Mouse (Mus musculus) embryonic facial prominence, embryonic 11.5 days (tissue): ENCODE data around the gene Ttll5. TPM values are rescaled to one million over a fixed set of nuclear protein-coding genes. Genes with fewer than 3 reads are reported as not detected.

Experiments
- ATAC-seq: fragments of 200-750 bp; cut with Nextera tagmentation; replicated peaks from 2 replicates; pipeline ENCODE4 v1.8.0; 2017; ENCODE audit warnings: low read depth; ENCODE audit not compliant: insufficient number of reproducible peaks, low FRiP score, low TSS enrichment
- DNase-seq: peaks from one replicate; pipeline ENCODE4 v3.0.0-alpha.2; 2015; ENCODE audit warnings: low spot score
- H3K27ac ChIP-seq: fragments of 300-500 bp; sonication (generic); replicated peaks from 2 replicates; pipeline ENCODE4 v1.5.1; 2014; ENCODE audit warnings: mild to moderate bottlenecking, low read depth, low read length, control low read depth
- H3K27me3 ChIP-seq: fragments of 300-500 bp; sonication (generic); 2 replicates; pipeline ENCODE4 v1.6.1; 2014; ENCODE audit warnings: mild to moderate bottlenecking, low read length, moderate library complexity, mixed read lengths; ENCODE audit not compliant: control insufficient read depth, insufficient read depth
- H3K36me3 ChIP-seq: fragments of 300-500 bp; sonication (generic); replicated peaks from 2 replicates; pipeline ENCODE4 v1.6.1; 2014; ENCODE audit warnings: low read depth, mild to moderate bottlenecking, low read length, moderate library complexity, mixed read lengths; ENCODE audit not compliant: control insufficient read depth, insufficient read depth
- H3K4me1 ChIP-seq: fragments of 300-500 bp; sonication (generic); 2 replicates; pipeline ENCODE4 v1.6.1; 2014; ENCODE audit warnings: low read length, mixed read lengths; ENCODE audit not compliant: control insufficient read depth, insufficient read depth
- H3K4me2 ChIP-seq: fragments of 300-500 bp; sonication (generic); 2 replicates; pipeline ENCODE4 v1.6.1; 2014; ENCODE audit warnings: low read depth, mild to moderate bottlenecking, control low read depth, low read length, moderate library complexity
- H3K4me3 ChIP-seq: fragments of 300-500 bp; sonication (generic); 2 replicates; pipeline ENCODE4 v1.5.1; 2014; ENCODE audit warnings: low read depth, low read length, control low read depth
- H3K9ac ChIP-seq: fragments of 300-500 bp; sonication (generic); replicated peaks from 2 replicates; pipeline ENCODE4 v1.6.1; 2014; ENCODE audit warnings: mild to moderate bottlenecking, control low read depth, low read length
- H3K9me3 ChIP-seq: fragments of 300-500 bp; sonication (generic); replicated peaks from 2 replicates; pipeline ENCODE4 v1.6.1; 2016; ENCODE audit warnings: mild to moderate bottlenecking, low read length, inconsistent platforms, mixed read lengths; ENCODE audit not compliant: control insufficient read depth
- WGBS: fragments of 180-500 bp; shearing (Covaris S2); extraction: QIAGEN DNeasy Blood & Tissue Kit; methylation state at CpG from one replicate; pipeline ENCODE4 v1.1.7; 2014; 5-methylcytosine and 5-hydroxymethylcytosine counted together
- polyA plus RNA-seq: library from polyadenylated mRNA; unstranded; fragments of >200 nt; fragmentation: Nextera tagmentation; extraction: Ambion mirVana; gene quantifications from 2 replicates; pipeline ENCODE4 v1.2.1, GENCODE M21; 2014

The Ttll5 gene
- polyA plus RNA-seq, 1 experiment from 2014 or later, result 16.4 TPM

DNA sequence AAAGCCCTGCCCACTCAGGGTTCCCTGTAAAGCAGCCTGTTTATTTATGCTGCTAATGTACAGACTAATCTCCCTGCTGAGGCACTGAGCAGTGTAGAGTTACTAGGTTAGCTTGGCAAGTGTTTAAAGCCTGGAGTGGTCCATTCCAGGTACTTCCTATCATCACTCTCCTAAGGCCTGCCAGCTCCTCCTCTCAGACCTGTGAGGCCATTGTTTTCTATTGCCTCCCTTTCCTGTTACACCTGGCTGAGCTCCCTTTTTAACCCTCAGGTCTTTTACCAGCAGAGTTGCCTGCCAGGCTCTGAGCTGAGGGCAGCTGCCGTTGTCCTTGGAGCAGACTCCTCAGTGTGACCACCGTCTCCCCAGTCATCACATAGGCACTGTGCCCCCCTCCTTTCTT, 146.3 kb downstream of the Ttll5 start:
- Histone ChIP-seq H3K9me3 (no peaks in the 10 kb centered on the region), H3K36me3 (no peaks in the 10 kb centered on the region), H3K4me3 (no peak overlapping the region), H3K27me3 (no peaks in the 10 kb centered on the region), H3K9ac (no peak overlapping the region), H3K4me1 (no peaks in the 10 kb centered on the region), H3K27ac (no peak overlapping the region), H3K4me2 (no peak overlapping the region)
- 70% methylated on average over 2 of the region's 2 CpGs for WGBS
- ATAC-seq (no peak), DNase-seq (no peak)

DNA sequence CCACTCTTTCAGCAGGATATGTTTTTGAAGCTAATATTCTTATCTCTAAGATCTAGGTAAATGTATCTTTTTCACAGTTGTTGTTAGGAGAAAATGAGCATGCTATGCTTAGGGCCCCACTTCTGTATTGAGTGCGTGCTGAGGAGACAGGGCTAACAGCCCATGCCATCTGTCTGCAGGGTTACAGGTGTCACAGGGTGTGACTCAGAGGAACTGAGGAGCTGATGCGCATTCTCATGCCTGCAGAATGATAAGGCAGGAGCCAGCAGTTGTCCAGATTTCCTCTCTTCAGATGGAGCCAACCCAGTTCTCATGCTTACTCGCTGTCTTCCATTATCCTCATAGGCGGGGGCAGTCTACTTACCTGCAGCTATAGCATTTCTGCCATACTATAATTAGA, 147.2 kb downstream of the Ttll5 start:
- no peak for ATAC-seq
- 90% methylated on average over 4 of the region's 4 CpGs for WGBS

GRCm38 (mm10) chr12:85973526-85973925, 149.1 kb downstream of the Ttll5 start:
- no peak overlapping the region for H3K27ac ChIP-seq
- WGBS, result 82% methylated on average over 4 of the region's 4 CpGs
- no peak overlapping the region for H3K9ac ChIP-seq
- H3K9me3 ChIP-seq, result no peaks in the 10 kb centered on the region
- no peak for ATAC-seq
- H3K4me3 ChIP-seq, result no peak overlapping the region
- no peak for DNase-seq
- no peaks in the 10 kb centered on the region for H3K27me3 ChIP-seq
- H3K4me1 ChIP-seq, result no peaks in the 10 kb centered on the region
- H3K36me3 ChIP-seq, result no peaks in the 10 kb centered on the region
- no peak overlapping the region for H3K4me2 ChIP-seq

More for the DNA sequence above, 147.2 kb downstream of the Ttll5 start:
- Histone ChIP-seq H3K36me3 (no peaks in the 10 kb centered on the region), H3K9me3 (no peaks in the 10 kb centered on the region), H3K27me3 (no peaks in the 10 kb centered on the region), H3K4me2 (no peak overlapping the region), H3K4me1 (no peaks in the 10 kb centered on the region), H3K9ac (no peak overlapping the region), H3K4me3 (no peak overlapping the region), H3K27ac (no peak overlapping the region)
- no peak for DNase-seq

DNA sequence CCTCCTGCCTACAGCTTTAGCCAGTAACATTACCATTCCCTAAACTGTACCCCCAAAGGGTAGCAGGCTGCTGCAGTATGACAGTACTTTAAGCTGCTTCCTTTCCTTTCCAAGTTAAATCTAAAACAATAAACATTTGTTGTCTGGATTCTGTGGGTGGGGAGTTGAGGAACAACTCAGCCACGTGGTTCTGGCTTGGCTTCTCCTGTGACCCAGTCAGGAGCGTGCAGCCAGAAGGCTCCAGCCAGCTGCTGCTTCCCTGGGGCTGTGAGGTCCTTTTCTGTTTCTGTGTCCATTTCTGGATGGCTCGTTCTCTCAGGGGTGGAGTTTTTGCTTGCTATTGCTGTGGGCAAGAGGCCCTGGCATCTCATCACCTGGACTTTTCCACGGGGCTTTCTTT, 149.6 kb downstream of the Ttll5 start:
- H3K4me2 ChIP-seq, result no peak overlapping the region
- DNase-seq (no peak), ATAC-seq (no peak)
- no peaks in the 10 kb centered on the region for H3K4me1 ChIP-seq
- H3K9ac ChIP-seq, result no peak overlapping the region
- H3K4me3 ChIP-seq, result no peak overlapping the region
- WGBS, result 40% methylated on average over 4 of the region's 4 CpGs
- no peaks in the 10 kb centered on the region for H3K27me3 ChIP-seq
- no peak overlapping the region for H3K27ac ChIP-seq
- no peaks in the 10 kb centered on the region for H3K36me3 ChIP-seq
- H3K9me3 ChIP-seq, result no peaks in the 10 kb centered on the region

DNA sequence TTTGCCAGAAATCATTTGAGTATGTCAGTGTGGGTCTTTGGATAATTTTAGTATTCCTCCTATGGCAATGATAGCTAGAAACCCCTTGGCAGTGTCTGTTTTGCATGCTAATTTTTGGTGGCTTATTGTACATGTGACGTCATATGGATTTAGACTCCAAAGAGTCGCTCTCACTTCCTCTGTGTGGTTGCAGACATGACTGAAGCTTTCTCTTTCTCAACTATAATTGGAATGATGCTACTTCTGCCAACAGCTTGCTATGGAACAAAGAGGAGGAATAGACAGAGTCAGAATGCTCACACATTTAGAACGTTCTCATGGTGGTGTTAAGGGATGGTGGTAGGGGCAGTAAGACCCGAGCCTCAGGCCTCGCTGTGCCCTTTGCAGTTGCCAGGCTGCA, 155.5 kb downstream of the Ttll5 start:
- no peak overlapping the region for H3K4me3 ChIP-seq
- H3K9ac ChIP-seq, result no peak overlapping the region
- no peak overlapping the region for H3K4me2 ChIP-seq
- no peaks in the 10 kb centered on the region for H3K27me3 ChIP-seq
- no peak overlapping the region for H3K27ac ChIP-seq
- DNase-seq, result no peak
- no peaks in the 10 kb centered on the region for H3K4me1 ChIP-seq
- 90% methylated on average over 5 of the region's 5 CpGs for WGBS
- ATAC-seq, result no peak
- no peaks in the 10 kb centered on the region for H3K9me3 ChIP-seq
- no peaks in the 10 kb centered on the region for H3K36me3 ChIP-seq

DNA sequence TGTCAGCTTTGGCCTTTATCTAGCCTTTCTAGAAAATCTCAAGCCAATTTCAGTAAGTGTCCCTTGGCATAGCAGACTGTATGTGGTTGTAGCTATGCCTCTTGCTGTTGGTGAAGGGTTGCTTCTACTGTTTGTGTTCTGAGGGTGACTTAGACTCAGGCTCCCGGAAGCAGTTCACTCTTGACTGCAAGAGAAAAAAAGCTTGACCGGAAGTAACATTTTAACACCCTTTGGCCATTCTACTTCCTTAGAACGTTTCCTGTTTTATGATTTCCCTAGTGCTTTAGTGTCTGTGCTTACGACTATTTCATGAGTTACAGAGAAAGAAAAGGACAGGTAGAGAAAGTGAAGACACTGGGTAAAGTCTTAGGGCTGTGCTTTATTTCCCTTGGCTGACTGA, 161.1 kb downstream of the Ttll5 start:
- no peak overlapping the region for H3K4me2 ChIP-seq
- ATAC-seq (no peak), DNase-seq (no peak)
- no peak overlapping the region for H3K9ac ChIP-seq
- no peaks in the 10 kb centered on the region for H3K36me3 ChIP-seq
- H3K9me3 ChIP-seq, result no peaks in the 10 kb centered on the region
- H3K4me3 ChIP-seq, result no peak overlapping the region
- no peak overlapping the region for H3K27ac ChIP-seq
- WGBS, result 74% methylated on average over 4 of the region's 4 CpGs
- no peaks in the 10 kb centered on the region for H3K27me3 ChIP-seq
- H3K4me1 ChIP-seq, result no peaks in the 10 kb centered on the region

- WGBS, result 69% methylated on average over 7 of the region's 7 CpGs
- H3K9ac ChIP-seq, result no peak overlapping the region
- H3K4me1 ChIP-seq, result no peaks in the 10 kb centered on the region
- no peak for ATAC-seq
- no peaks in the 10 kb centered on the region for H3K36me3 ChIP-seq
- H3K9me3 ChIP-seq, result no peaks in the 10 kb centered on the region
- no peak for DNase-seq
- H3K27me3 ChIP-seq, result no peaks in the 10 kb centered on the region
- no peak overlapping the region for H3K27ac ChIP-seq
- no peak overlapping the region for H3K4me2 ChIP-seq
- H3K4me3 ChIP-seq, result no peak overlapping the region
Measured at GRCm38 (mm10) chr12:85986024-85986423, 161.6 kb downstream of the Ttll5 start.

DNA sequence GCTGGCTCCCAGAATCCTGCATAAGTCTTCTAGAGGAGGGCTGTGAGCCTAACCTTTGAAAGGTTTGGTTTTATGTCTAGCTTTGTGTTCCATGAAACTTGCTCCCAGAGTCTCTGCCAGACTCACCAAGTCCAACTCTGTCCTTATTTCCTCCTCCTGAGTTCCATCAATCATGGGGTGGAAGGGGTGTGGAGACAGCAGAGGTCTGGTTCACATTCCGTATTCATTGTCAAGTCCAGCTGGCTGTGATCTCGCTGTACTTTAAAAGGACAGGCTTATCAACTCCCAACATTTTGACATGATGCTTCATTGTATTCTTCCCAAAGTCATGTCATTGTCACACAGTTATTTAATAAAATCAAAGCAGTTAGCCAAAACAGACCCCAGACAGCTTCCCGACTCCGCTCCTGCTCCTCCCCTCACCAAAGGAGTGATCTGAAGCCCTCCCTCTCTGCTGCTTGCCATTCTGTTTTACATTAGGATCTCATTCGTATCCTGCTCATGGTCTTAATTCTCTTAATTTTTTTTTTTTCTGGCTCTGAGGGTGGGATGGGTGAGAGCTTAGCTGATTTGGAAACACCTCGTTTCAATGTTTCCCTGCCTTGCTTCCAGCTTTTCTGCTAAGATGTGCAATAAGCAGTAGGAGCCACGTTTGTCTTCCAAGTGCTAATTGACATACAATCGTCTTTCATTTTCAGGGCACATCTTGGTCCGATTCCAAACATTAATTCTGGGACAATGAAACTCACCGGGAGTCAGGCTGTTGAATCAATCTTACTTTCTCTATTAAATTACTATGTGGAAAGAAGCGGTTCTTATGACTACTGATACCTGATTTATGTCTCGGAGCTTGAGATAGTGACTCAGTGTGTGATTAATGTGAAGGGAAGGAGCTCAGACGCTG, 162.3 kb downstream of the Ttll5 start:
- Histone ChIP-seq H3K27me3 (no peaks in the 10 kb centered on the region), H3K27ac (no peak overlapping the region), H3K9ac (no peak overlapping the region), H3K4me2 (no peak overlapping the region), H3K4me1 (no peaks in the 10 kb centered on the region), H3K36me3 (no peaks in the 10 kb centered on the region), H3K4me3 (no peak overlapping the region), H3K9me3 (no peaks in the 10 kb centered on the region)
- WGBS, result 74% methylated on average over 13 of the region's 13 CpGs
- no peak for DNase-seq
- ATAC-seq, result no peak
